Mouse (Mus musculus) neural tube, embryonic 12.5 days (tissue): ENCODE results near the gene Skp1a. TPM values are rescaled to one million over a fixed set of nuclear protein-coding genes. Genes with fewer than 3 reads are reported as not detected.

ENCODE experiments used
- polyA plus RNA-seq: library from polyadenylated mRNA; unstranded; fragments of >200 nt; fragmentation: Nextera tagmentation; extraction: Ambion mirVana; gene quantifications from 2 replicates; pipeline ENCODE4 v1.2.1, GENCODE M21; 2016

Gene Skp1a
- polyA plus RNA-seq, 1 experiment from 2014 or later, result 1,002 TPM

Other genes starting within 250 kb of the Skp1a start
- gene Ube2b, start 231.2 kb upstream of the Skp1a start, polyA plus RNA-seq, result 254 and 259 TPM in 2 replicates
- gene Cdkl3, start 227.8 kb upstream of the Skp1a start, polyA plus RNA-seq, result 19.5 and 19.6 TPM in 2 replicates
- 132 and 143 TPM in 2 replicates for gene Ppp2ca, start 133.3 kb upstream of the Skp1a start, polyA plus RNA-seq
- gene Olfr1373, start 86.5 kb upstream of the Skp1a start, polyA plus RNA-seq, result not detected in 2 replicates
- not detected in 2 replicates for gene Olfr1371, start 18.0 kb upstream of the Skp1a start, polyA plus RNA-seq
- gene Tcf7, start 51.0 kb downstream of the Skp1a start, polyA plus RNA-seq, result 7.5 and 8.8 TPM in 2 replicates
- gene Vdac1, start 128.9 kb downstream of the Skp1a start, polyA plus RNA-seq, result 221 and 251 TPM in 2 replicates
- gene 9530068E07Rik, start 164.4 kb downstream of the Skp1a start, polyA plus RNA-seq, result 151 and 153 TPM in 2 replicates